Mouse (Mus musculus) cerebellum, postnatal 36 days (tissue): ENCODE measurements at regions not wholly inside any gene's neighbourhood (a gene's known extent, or its start where the extent isn't known, plus 50 kb on each side); places are given as distances from the start of the nearest gene placed in this dataset.

Experiments used
- DNase-seq, 2 experiments: peaks; one replicate each; pipeline ENCODE4 v3.0.0; 2021 to 2022; ENCODE audit warnings: mixed read lengths in 2 of 2

GRCm38 (mm10) chr12:12497277-12497841, 235.4 kb downstream of the Fam49a start:
- DNase-seq = no peak

- DNase-seq = peak; percentile 4 to 7
These were observed 234.7 kb downstream of the Fam49a start for GRCm38 (mm10) chr12:12496593-12497141.

GRCm38 (mm10) chr12:12490173-12490572, 228.2 kb downstream of the Fam49a start:
- DNase-seq = no peak

GRCm38 (mm10) chr12:12488090-12488489, 226.2 kb downstream of the Fam49a start:
- no peak for DNase-seq

- DNase-seq = no peak
These were observed 224.9 kb downstream of the Fam49a start for GRCm38 (mm10) chr12:12486656-12487356.

- DNase-seq = no peak
These were observed 223.2 kb downstream of the Fam49a start for GRCm38 (mm10) chr12:12484921-12485680.

- no peak for DNase-seq
These were observed 218.5 kb downstream of the Fam49a start for GRCm38 (mm10) chr12:12480451-12480850.

GRCm38 (mm10) chr12:12452086-12452485, 190.1 kb downstream of the Fam49a start:
- no peak for DNase-seq

GRCm38 (mm10) chr12:12446768-12447167, 184.8 kb downstream of the Fam49a start:
- DNase-seq = no peak

- no peak for DNase-seq
These were observed 184.3 kb downstream of the Fam49a start for GRCm38 (mm10) chr12:12446281-12446680.

- DNase-seq = no peak
These were observed 180.9 kb downstream of the Fam49a start for GRCm38 (mm10) chr12:12442872-12443271.

GRCm38 (mm10) chr12:12436379-12436778, 174.4 kb downstream of the Fam49a start:
- DNase-seq = no peak

- DNase-seq = no peak
These were observed 170.7 kb downstream of the Fam49a start for GRCm38 (mm10) chr12:12432597-12432996.
